Mouse (Mus musculus) spleen, adult 18-20 months (tissue): ENCODE data around the gene Gng12.
"Not testable (repeated sequence)": the region's sequence is repeated elsewhere in the genome, so short reads cannot be mapped to it uniquely, and the experiment has no call there.

Experiments
- DNase-seq, 2 experiments: peaks; one replicate each; pipeline ENCODE4 v3.0.0; 2022; ENCODE audit warnings: mixed read lengths in 2 of 2

Gng12 gene

GRCm38 (mm10) chr6:66958466-66959235, 62.5 kb downstream of the Gng12 start:
- DNase-seq: no peak

GRCm38 (mm10) chr6:66962582-66963043, 66.4 kb downstream of the Gng12 start:
- peak in 1 of 2 experiments; percentile 22 for DNase-seq

- no peak for DNase-seq
Measured at GRCm38 (mm10) chr6:66963068-66963467, 66.9 kb downstream of the Gng12 start.

GRCm38 (mm10) chr6:66963651-66964050, 67.5 kb downstream of the Gng12 start:
- not testable (repeated sequence) for DNase-seq

- DNase-seq: no peak
Measured at GRCm38 (mm10) chr6:66964222-66964621, 68.0 kb downstream of the Gng12 start.

GRCm38 (mm10) chr6:66965203-66965602, 69.0 kb downstream of the Gng12 start:
- DNase-seq: no peak

- DNase-seq: no peak
Measured at GRCm38 (mm10) chr6:66967788-66968187, 71.6 kb downstream of the Gng12 start.

GRCm38 (mm10) chr6:66969446-66969845, 73.2 kb downstream of the Gng12 start:
- DNase-seq: no peak

GRCm38 (mm10) chr6:66972300-66972699, 76.1 kb downstream of the Gng12 start:
- DNase-seq: no peak

- DNase-seq: peak; percentile 36 to 47
Measured at GRCm38 (mm10) chr6:66973180-66973579, 77.0 kb downstream of the Gng12 start.

GRCm38 (mm10) chr6:66975522-66975921, 79.3 kb downstream of the Gng12 start:
- no peak for DNase-seq

GRCm38 (mm10) chr6:66979197-66979596, 83.0 kb downstream of the Gng12 start:
- DNase-seq: no peak

- no peak for DNase-seq
Measured at GRCm38 (mm10) chr6:66980040-66980439, 83.8 kb downstream of the Gng12 start.

- no peak for DNase-seq
Measured at GRCm38 (mm10) chr6:66981366-66981765, 85.2 kb downstream of the Gng12 start.

- DNase-seq: no peak
Measured at GRCm38 (mm10) chr6:66981864-66982263, 85.7 kb downstream of the Gng12 start.

- no peak for DNase-seq
Measured at GRCm38 (mm10) chr6:66984079-66984478, 87.9 kb downstream of the Gng12 start.

- no peak for DNase-seq
Measured at GRCm38 (mm10) chr6:66984672-66985071, 88.5 kb downstream of the Gng12 start.

- DNase-seq: no peak
Measured at GRCm38 (mm10) chr6:66985500-66985899, 89.3 kb downstream of the Gng12 start.

GRCm38 (mm10) chr6:66986063-66986462, 89.9 kb downstream of the Gng12 start:
- no peak for DNase-seq

GRCm38 (mm10) chr6:66987643-66988042, 91.4 kb downstream of the Gng12 start:
- no peak for DNase-seq

GRCm38 (mm10) chr6:66988363-66988762, 92.2 kb downstream of the Gng12 start:
- DNase-seq: no peak

GRCm38 (mm10) chr6:66989037-66989436, 92.8 kb downstream of the Gng12 start:
- DNase-seq: no peak

- DNase-seq: no peak
Measured at GRCm38 (mm10) chr6:66989518-66989917, 93.3 kb downstream of the Gng12 start.

GRCm38 (mm10) chr6:66992232-66992631, 96.0 kb downstream of the Gng12 start:
- no peak for DNase-seq

- no peak for DNase-seq
Measured at GRCm38 (mm10) chr6:66992786-66993185, 96.6 kb downstream of the Gng12 start.
